Mouse (Mus musculus): ENCODE measurements around the gene Fcer1g. TPM values are rescaled to one million over a fixed set of nuclear protein-coding genes. Genes with fewer than 3 reads are reported as not detected.

Gene Fcer1g
- polyA plus RNA-seq, 1 experiment from 2014 or later = 46.7 TPM

DNA sequence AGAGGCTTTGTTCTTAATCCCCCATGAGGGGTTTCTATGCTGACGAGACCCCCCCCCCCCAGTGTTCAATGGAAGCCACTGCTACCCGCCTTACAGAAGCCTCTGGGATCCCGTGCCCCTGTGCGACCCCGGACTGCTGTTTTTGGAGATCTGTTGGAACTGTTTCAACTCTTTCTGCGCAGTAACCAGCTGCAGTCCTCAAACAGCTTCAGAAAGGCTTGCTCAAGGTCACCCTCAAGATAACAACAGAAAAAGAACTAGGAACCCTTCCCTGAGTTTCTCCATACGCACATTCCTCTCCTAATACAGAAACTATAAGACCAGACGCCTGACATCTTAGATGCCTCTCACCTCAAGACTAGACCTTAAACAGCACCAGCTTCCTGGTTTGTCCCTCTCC is 45.1 kb downstream of the Fcer1g start:
- no peaks in the 10 kb centered on the region for H3K36me3 ChIP-seq
- H3K4me1 ChIP-seq = peaks cover 15% of the 10 kb centered on the region
- H3K9me3 ChIP-seq = no peaks in the 10 kb centered on the region
- peak overlapping the region; percentile 19; the same call in 1 of the 2 replicates for H3K4me2 ChIP-seq
- H3K27ac ChIP-seq = peak overlapping the region; percentile 35
- peak; percentile 16; the same call in 1 of the 2 replicates for ATAC-seq (ENCODE audit: borderline replicate concordance, extremely low read depth, low FRiP score, low TSS enrichment)
- H3K9ac ChIP-seq = no peak overlapping the region
- WGBS = 4% methylated on average over 8 of the region's 8 CpGs
- H3K27me3 ChIP-seq = peaks cover 25% of the 10 kb centered on the region
- no peak overlapping the region for H3K4me3 ChIP-seq

DNA sequence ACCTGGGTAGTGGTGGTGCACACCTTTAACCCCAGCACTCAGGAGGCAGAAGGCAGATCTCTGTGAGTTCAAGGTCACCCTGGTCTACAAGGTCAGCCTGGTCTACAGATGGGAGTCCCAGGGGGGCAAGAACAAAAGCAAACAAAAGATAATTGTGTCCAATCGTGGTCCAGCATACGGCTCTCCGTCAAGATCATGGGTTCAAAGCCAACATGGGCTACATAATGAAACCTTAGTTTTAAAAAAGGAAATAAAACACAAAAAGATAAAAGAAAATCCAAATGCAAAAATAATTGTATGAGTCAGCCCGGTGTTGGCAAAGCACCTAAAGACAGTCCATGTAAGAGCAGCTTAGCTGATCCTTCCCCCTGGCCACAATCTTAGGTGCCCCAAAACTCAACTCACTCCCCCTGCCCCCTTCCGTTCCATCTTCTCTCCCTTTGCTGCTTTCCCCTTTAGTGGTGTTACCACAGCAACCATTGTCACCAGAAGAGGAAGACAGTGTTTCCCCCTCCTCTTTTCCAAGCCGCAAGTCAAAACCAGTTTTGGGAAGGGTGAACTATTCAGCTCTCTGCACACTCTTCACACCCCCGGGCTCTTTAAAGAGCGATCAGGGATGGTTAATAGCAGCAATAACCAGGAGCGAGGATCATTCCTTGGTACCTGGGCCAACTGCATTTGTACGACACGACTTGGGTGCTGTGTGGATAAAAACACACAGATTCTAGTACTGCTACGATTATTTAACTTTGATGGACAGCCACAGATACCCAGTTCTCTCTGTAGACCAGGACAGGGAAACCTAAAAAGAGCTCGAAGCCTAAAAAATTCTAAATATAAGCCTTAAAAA is 46.1 kb downstream of the Fcer1g start:
- peaks cover 14% of the 10 kb centered on the region for H3K4me1 ChIP-seq

DNA sequence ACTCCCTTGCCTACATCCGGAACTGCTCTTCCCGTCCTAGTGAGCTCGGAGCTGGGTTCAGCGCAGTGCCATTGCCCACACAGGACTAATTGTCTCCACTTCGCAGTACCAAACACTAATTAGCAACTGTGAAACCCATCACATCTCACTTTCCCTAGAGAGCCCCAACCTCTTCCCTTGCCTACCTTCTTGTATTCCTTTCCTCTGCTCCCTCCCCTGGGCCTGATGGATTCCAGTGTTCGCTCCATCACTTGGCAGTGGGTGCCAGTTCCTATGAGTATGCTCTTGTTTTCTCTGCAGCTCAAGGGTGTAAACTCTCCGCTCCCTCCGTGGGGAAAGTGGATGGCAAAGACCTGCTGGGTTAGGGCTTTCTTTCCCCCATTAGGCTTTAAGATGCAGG is 48.5 kb downstream of the Fcer1g start:
- 56% methylated on average over 8 of the region's 8 CpGs for WGBS
- ATAC-seq (ENCODE audit: borderline replicate concordance, extremely low read depth, low FRiP score, low TSS enrichment) = no peak

More for the DNA sequence above, 46.1 kb downstream of the Fcer1g start:
- Histone ChIP-seq H3K36me3 (no peaks in the 10 kb centered on the region), H3K9me3 (no peaks in the 10 kb centered on the region), H3K4me2 (no peak overlapping the region), H3K27me3 (peaks cover 16% of the 10 kb centered on the region), H3K27ac (no peak overlapping the region), H3K9ac (no peak overlapping the region), H3K4me3 (no peak overlapping the region)
- 72% methylated on average over 13 of the region's 13 CpGs for WGBS
- no peak for ATAC-seq (ENCODE audit: borderline replicate concordance, extremely low read depth, low FRiP score, low TSS enrichment)

DNA sequence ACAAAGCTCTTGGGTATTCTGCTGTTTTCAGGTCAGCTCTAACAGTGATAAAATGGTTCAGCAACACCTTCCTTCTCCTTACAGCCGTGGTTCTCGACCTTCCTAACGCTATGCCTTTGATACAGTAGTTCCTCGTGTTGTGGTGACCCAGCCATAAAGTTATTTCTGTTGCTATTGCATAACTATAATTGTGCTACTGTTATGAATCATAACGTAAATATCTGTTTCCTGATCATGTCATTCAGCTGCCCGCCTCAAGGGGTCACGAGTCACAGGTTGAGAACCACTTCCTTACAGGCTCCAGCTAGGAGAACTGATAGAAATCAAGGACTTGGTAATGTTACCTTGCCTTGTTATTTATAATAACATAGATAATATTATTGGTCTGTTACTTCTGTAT is 49.9 kb downstream of the Fcer1g start:
- ATAC-seq (ENCODE audit: borderline replicate concordance, extremely low read depth, low FRiP score, low TSS enrichment) = no peak
- no peaks in the 10 kb centered on the region for H3K36me3 ChIP-seq
- no peaks in the 10 kb centered on the region for H3K27me3 ChIP-seq
- WGBS = 54% methylated on average over 7 of the region's 7 CpGs
- H3K9ac ChIP-seq = no peak overlapping the region
- H3K4me1 ChIP-seq = peaks cover 8% of the 10 kb centered on the region
- H3K27ac ChIP-seq = peak overlapping the region; percentile 26; the same call in 1 of the 2 replicates
- no peak overlapping the region for H3K4me2 ChIP-seq
- no peak overlapping the region for H3K4me3 ChIP-seq
- no peaks in the 10 kb centered on the region for H3K9me3 ChIP-seq

More for the DNA sequence above, 48.5 kb downstream of the Fcer1g start:
- Histone ChIP-seq H3K36me3 (no peaks in the 10 kb centered on the region), H3K9me3 (no peaks in the 10 kb centered on the region), H3K9ac (no peak overlapping the region), H3K27me3 (no peaks in the 10 kb centered on the region), H3K27ac (no peak overlapping the region), H3K4me2 (no peak overlapping the region), H3K4me3 (no peak overlapping the region), H3K4me1 (peaks cover 14% of the 10 kb centered on the region)

DNA sequence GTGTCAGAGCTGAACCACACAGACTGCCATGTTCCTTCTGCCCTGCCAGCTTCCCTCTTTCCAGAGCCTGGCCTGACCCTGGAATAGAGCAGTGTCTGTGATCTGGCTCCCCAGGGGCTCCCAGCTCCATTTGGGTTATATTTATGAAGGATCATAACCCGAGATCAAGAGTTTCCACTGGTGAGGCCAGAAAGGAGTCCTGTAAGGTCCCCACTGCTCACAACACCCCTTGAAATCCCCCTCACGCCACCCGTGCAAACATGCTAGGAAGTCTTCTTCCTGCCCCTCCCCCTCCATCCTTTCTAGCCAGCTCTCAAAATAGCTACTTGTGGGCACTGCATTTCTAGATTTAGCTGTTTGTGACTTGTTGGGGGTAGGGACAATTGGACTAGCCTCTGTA is 50.5 kb downstream of the Fcer1g start:
- Histone ChIP-seq H3K4me1 (peaks cover 3% of the 10 kb centered on the region; the same call in 1 of the 2 replicates), H3K36me3 (no peaks in the 10 kb centered on the region), H3K27ac (no peak overlapping the region), H3K9ac (no peak overlapping the region), H3K27me3 (no peaks in the 10 kb centered on the region), H3K9me3 (no peaks in the 10 kb centered on the region), H3K4me2 (no peak overlapping the region), H3K4me3 (no peak overlapping the region)
- 29% methylated on average over 3 of the region's 3 CpGs for WGBS
- ATAC-seq (ENCODE audit: borderline replicate concordance, extremely low read depth, low FRiP score, low TSS enrichment) = no peak

DNA sequence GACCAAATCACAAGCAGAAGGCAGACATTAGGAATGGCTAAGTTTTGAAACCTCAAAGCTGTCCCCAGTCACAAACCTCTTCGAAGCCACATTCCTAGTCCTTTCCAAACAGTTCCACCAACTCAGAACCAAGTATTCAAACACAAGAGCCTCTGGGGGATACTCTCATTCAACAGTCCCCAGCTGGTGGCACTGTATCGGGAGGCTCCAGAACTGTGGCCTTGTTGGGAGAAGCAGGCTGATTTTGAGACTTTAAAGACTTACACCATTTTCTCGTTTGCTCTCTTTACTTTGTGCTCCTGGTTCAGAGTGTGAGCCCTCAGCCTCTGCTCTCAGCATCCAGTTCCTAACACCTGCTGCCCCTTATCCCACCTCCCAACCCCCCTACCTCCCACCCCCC is 51.1 kb downstream of the Fcer1g start:
- no peak overlapping the region for H3K27ac ChIP-seq
- H3K27me3 ChIP-seq = no peaks in the 10 kb centered on the region
- ATAC-seq (ENCODE audit: borderline replicate concordance, extremely low read depth, low FRiP score, low TSS enrichment) = no peak
- no peak overlapping the region for H3K4me2 ChIP-seq
- H3K9me3 ChIP-seq = no peaks in the 10 kb centered on the region
- no peak overlapping the region for H3K4me3 ChIP-seq
- no peaks in the 10 kb centered on the region for H3K36me3 ChIP-seq
- H3K4me1 ChIP-seq = peaks cover 3% of the 10 kb centered on the region; the same call in 1 of the 2 replicates
- H3K9ac ChIP-seq = no peak overlapping the region
- 77% methylated on average over 3 of the region's 3 CpGs for WGBS

Other genes starting within 250 kb of the Fcer1g start
- gene Fcgr4, start 215.4 kb downstream of the Fcer1g start, polyA plus RNA-seq (2015; fragmentation: Nextera tagmentation; extraction: Ambion mirVana) = 0.42 and 0.66 TPM in 2 replicates
- gene Fcgr3, start 169.4 kb downstream of the Fcer1g start, polyA plus RNA-seq (2015; fragmentation: Nextera tagmentation; extraction: Ambion mirVana) = 13.2 and 15.1 TPM in 2 replicates
- gene Cfap126, start 120.4 kb downstream of the Fcer1g start, polyA plus RNA-seq (2015; fragmentation: Nextera tagmentation; extraction: Ambion mirVana) = 7.2 and 8.3 TPM in 2 replicates
- gene Sdhc, start 83.8 kb downstream of the Fcer1g start, polyA plus RNA-seq (2015; fragmentation: Nextera tagmentation; extraction: Ambion mirVana) = 256 and 267 TPM in 2 replicates
- gene Mpz, start 83.7 kb downstream of the Fcer1g start, polyA plus RNA-seq (2015; fragmentation: Nextera tagmentation; extraction: Ambion mirVana) = 0.69 and 1.0 TPM in 2 replicates
- gene Pcp4l1, start 38.1 kb downstream of the Fcer1g start, polyA plus RNA-seq (2015; fragmentation: Nextera tagmentation; extraction: Ambion mirVana) = 5.0 and 5.9 TPM in 2 replicates
- gene Nr1i3, start 20.4 kb downstream of the Fcer1g start, polyA plus RNA-seq (2015; fragmentation: Nextera tagmentation; extraction: Ambion mirVana) = 0.20 and 0.33 TPM in 2 replicates
- 34.9 and 35.4 TPM in 2 replicates for gene Tomm40l, start 11.9 kb downstream of the Fcer1g start, polyA plus RNA-seq (2015; fragmentation: Nextera tagmentation; extraction: Ambion mirVana)
- gene Apoa2, start 9.3 kb downstream of the Fcer1g start, polyA plus RNA-seq (2015; fragmentation: Nextera tagmentation; extraction: Ambion mirVana) = 9.5 and 38.1 TPM in 2 replicates
- gene Adamts4, start 16.1 kb upstream of the Fcer1g start, polyA plus RNA-seq (2015; fragmentation: Nextera tagmentation; extraction: Ambion mirVana) = 7.4 and 9.6 TPM in 2 replicates
- gene Ndufs2, start 17.0 kb upstream of the Fcer1g start, polyA plus RNA-seq (2015; fragmentation: Nextera tagmentation; extraction: Ambion mirVana) = 241 and 266 TPM in 2 replicates
- 81.2 and 87.2 TPM in 2 replicates for gene B4galt3, start 36.0 kb upstream of the Fcer1g start, polyA plus RNA-seq (2015; fragmentation: Nextera tagmentation; extraction: Ambion mirVana)
- 49.3 and 50.6 TPM in 2 replicates for gene Ppox, start 46.8 kb upstream of the Fcer1g start, polyA plus RNA-seq (2015; fragmentation: Nextera tagmentation; extraction: Ambion mirVana)
- gene Usp21, start 53.6 kb upstream of the Fcer1g start, polyA plus RNA-seq (2015; fragmentation: Nextera tagmentation; extraction: Ambion mirVana) = 84.4 and 89.7 TPM in 2 replicates
- gene Ufc1, start 60.7 kb upstream of the Fcer1g start, polyA plus RNA-seq (2015; fragmentation: Nextera tagmentation; extraction: Ambion mirVana) = 105 and 109 TPM in 2 replicates
- 49.5 and 50.5 TPM in 2 replicates for gene Dedd, start 94.8 kb upstream of the Fcer1g start, polyA plus RNA-seq (2015; fragmentation: Nextera tagmentation; extraction: Ambion mirVana)
- gene Nit1, start 111.3 kb upstream of the Fcer1g start, polyA plus RNA-seq (2015; fragmentation: Nextera tagmentation; extraction: Ambion mirVana) = 38.3 and 42.6 TPM in 2 replicates
- 83.8 and 91.3 TPM in 2 replicates for gene Pfdn2, start 111.3 kb upstream of the Fcer1g start, polyA plus RNA-seq (2015; fragmentation: Nextera tagmentation; extraction: Ambion mirVana)
- 2.1 and 2.6 TPM in 2 replicates for gene Klhdc9, start 126.4 kb upstream of the Fcer1g start, polyA plus RNA-seq (2015; fragmentation: Nextera tagmentation; extraction: Ambion mirVana)
- gene Nectin4, start 135.7 kb upstream of the Fcer1g start, polyA plus RNA-seq (2015; fragmentation: Nextera tagmentation; extraction: Ambion mirVana) = 5.1 and 7.3 TPM in 2 replicates
- gene Arhgap30, start 154.6 kb upstream of the Fcer1g start, polyA plus RNA-seq (2015; fragmentation: Nextera tagmentation; extraction: Ambion mirVana) = 2.2 and 3.4 TPM in 2 replicates
- 72.9 and 85.7 TPM in 2 replicates for gene Usf1, start 176.9 kb upstream of the Fcer1g start, polyA plus RNA-seq (2015; fragmentation: Nextera tagmentation; extraction: Ambion mirVana)
- gene Tstd1, start 184.5 kb upstream of the Fcer1g start, polyA plus RNA-seq (2015; fragmentation: Nextera tagmentation; extraction: Ambion mirVana) = 6.4 and 7.5 TPM in 2 replicates
- 102 and 115 TPM in 2 replicates for gene F11r, start 203.2 kb upstream of the Fcer1g start, polyA plus RNA-seq (2015; fragmentation: Nextera tagmentation; extraction: Ambion mirVana)

Measured in lung, embryonic 15.5 days (tissue).